Mouse (Mus musculus): ENCODE measurements around the gene Pacrg. TPM values are rescaled to one million over a fixed set of nuclear protein-coding genes. Genes with fewer than 3 reads are reported as not detected.
A peak's percentile ranks its signal among the peaks of the same experiment; 100 is the strongest.

Gene Pacrg
- polyA plus RNA-seq, 1 experiment = 21.0 TPM

DNA sequence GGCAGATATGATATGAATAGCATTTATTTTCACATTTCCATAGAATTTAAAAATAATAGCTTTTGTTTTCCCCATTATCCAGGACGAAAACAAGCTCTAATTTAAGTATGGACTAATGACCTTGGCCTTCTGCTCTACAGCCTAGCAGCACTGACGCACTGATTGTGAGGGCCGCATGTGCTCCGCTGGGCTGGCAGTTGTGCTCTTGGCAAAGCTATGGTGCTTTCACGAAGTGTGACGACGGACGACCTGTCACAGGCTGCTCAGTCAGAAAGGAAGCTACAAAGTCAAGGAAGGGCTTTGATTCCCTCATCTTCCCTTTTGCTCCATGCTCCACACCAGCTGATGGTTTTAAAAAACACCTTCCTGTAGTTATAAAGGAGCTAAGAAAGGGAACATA, 142.1 kb downstream of the Pacrg start:
- no peak for TF ChIP-seq CTCF (IDR thresholded peaks at IDR 0.05; ENCODE audit: extremely low read depth, insufficient read depth, low read length)
- no peak for TF ChIP-seq POLR2A (IDR thresholded peaks at IDR 0.05; ENCODE audit: extremely low read depth, insufficient read depth, low read length)
- Histone ChIP-seq H3K4me3 (ENCODE audit: insufficient read depth, low read length) (no peak overlapping the region), H3K4me1 (ENCODE audit: control insufficient read depth, insufficient read depth, low read length) (peaks cover 1% of the 10 kb centered on the region), H3K27ac (ENCODE audit: insufficient read depth, low read length) (no peak overlapping the region)

DNA sequence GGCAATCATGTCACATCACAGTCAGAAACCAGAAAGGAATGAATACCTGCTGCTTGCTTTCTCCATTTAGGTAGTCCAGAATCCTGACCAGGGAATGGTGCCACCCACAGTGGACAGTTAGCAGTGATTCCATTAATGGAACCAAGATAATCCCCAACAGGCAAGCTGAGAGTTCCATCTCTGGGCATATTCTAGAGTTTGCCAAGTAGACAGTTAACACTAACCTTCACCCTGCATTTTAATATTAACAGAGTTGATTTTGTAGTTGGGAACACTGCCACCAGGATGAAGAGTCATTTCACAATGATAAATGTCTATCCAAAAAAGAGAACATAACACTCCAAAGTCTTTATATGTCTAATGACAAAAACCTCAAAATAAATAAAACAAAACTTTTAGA, 144.7 kb downstream of the Pacrg start:
- H3K27ac ChIP-seq (ENCODE audit: insufficient read depth, low read length) = no peak overlapping the region
- peaks cover 1% of the 10 kb centered on the region for H3K4me1 ChIP-seq (ENCODE audit: control insufficient read depth, insufficient read depth, low read length)
- no peak overlapping the region for H3K4me3 ChIP-seq (ENCODE audit: insufficient read depth, low read length)
- no peak for TF ChIP-seq POLR2A (IDR thresholded peaks at IDR 0.05; ENCODE audit: extremely low read depth, insufficient read depth, low read length)
- no peak for TF ChIP-seq CTCF (IDR thresholded peaks at IDR 0.05; ENCODE audit: extremely low read depth, insufficient read depth, low read length)

GRCm38 (mm10) chr17:10677098-10677497, 163.0 kb downstream of the Pacrg start:
- TF ChIP-seq CTCF (IDR thresholded peaks at IDR 0.05; ENCODE audit: extremely low read depth, insufficient read depth, low read length) (no peak), POLR2A (IDR thresholded peaks at IDR 0.05; ENCODE audit: extremely low read depth, insufficient read depth, low read length) (no peak)
- H3K4me1 ChIP-seq (ENCODE audit: control insufficient read depth, insufficient read depth, low read length) = no peaks in the 10 kb centered on the region
- no peak overlapping the region for H3K4me3 ChIP-seq (ENCODE audit: insufficient read depth, low read length)

GRCm38 (mm10) chr17:10675536-10675935, 164.6 kb downstream of the Pacrg start:
- no peak overlapping the region for H3K4me3 ChIP-seq (ENCODE audit: insufficient read depth, low read length)
- H3K27ac ChIP-seq (ENCODE audit: insufficient read depth, low read length) = no peak overlapping the region
- H3K4me1 ChIP-seq (ENCODE audit: control insufficient read depth, insufficient read depth, low read length) = no peaks in the 10 kb centered on the region
- no peak for TF ChIP-seq CTCF (IDR thresholded peaks at IDR 0.05; ENCODE audit: extremely low read depth, insufficient read depth, low read length)
- TF ChIP-seq POLR2A (IDR thresholded peaks at IDR 0.05; ENCODE audit: extremely low read depth, insufficient read depth, low read length) = no peak

More at GRCm38 (mm10) chr17:10677098-10677497, 163.0 kb downstream of the Pacrg start:
- H3K27ac ChIP-seq (ENCODE audit: insufficient read depth, low read length) = no peak overlapping the region

- Histone ChIP-seq H3K27ac (ENCODE audit: insufficient read depth, low read length) (no peak overlapping the region), H3K4me3 (ENCODE audit: insufficient read depth, low read length) (no peak overlapping the region), H3K4me1 (ENCODE audit: control insufficient read depth, insufficient read depth, low read length) (no peaks in the 10 kb centered on the region)
- TF ChIP-seq POLR2A (IDR thresholded peaks at IDR 0.05; ENCODE audit: extremely low read depth, insufficient read depth, low read length) = no peak
- peak; percentile 38 for TF ChIP-seq CTCF (IDR thresholded peaks at IDR 0.05; ENCODE audit: extremely low read depth, insufficient read depth, low read length)
Observed at GRCm38 (mm10) chr17:10675048-10675447, 165.1 kb downstream of the Pacrg start.

DNA sequence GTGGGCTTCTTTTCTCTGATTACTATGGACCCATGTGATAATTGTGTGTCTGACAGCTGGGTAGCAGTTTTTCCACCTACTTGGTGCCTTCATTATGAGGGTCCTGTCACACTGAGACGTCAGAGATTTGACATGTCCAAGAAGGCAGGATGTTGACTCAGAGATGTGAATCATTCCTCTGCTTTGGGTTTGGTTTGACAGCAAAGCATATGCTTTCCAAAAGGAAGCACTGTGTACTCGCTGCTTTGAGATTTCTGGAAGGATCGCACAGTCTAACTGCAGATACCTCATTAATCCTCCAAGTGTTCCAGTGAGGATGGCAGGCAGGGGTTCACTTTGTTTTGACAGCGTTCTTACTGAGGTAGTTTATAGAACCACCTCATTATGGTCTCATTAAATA, 178.8 kb downstream of the Pacrg start:
- H3K4me1 ChIP-seq (ENCODE audit: control insufficient read depth, insufficient read depth, low read length) = no peaks in the 10 kb centered on the region
- H3K27ac ChIP-seq (ENCODE audit: insufficient read depth, low read length) = no peak overlapping the region

GRCm38 (mm10) chr17:10643604-10644003, 196.5 kb downstream of the Pacrg start:
- no peak overlapping the region for H3K4me3 ChIP-seq (ENCODE audit: insufficient read depth, low read length)
- H3K27ac ChIP-seq (ENCODE audit: insufficient read depth, low read length) = no peak overlapping the region
- TF ChIP-seq POLR2A (IDR thresholded peaks at IDR 0.05; ENCODE audit: extremely low read depth, insufficient read depth, low read length) (no peak), CTCF (IDR thresholded peaks at IDR 0.05; ENCODE audit: extremely low read depth, insufficient read depth, low read length) (no peak)
- no peaks in the 10 kb centered on the region for H3K4me1 ChIP-seq (ENCODE audit: control insufficient read depth, insufficient read depth, low read length)

More for the DNA sequence above, 178.8 kb downstream of the Pacrg start:
- TF ChIP-seq CTCF (IDR thresholded peaks at IDR 0.05; ENCODE audit: extremely low read depth, insufficient read depth, low read length) (no peak), POLR2A (IDR thresholded peaks at IDR 0.05; ENCODE audit: extremely low read depth, insufficient read depth, low read length) (no peak)
- no peak overlapping the region for H3K4me3 ChIP-seq (ENCODE audit: insufficient read depth, low read length)

- Histone ChIP-seq H3K4me1 (ENCODE audit: control insufficient read depth, insufficient read depth, low read length) (no peaks in the 10 kb centered on the region), H3K27ac (ENCODE audit: insufficient read depth, low read length) (no peak overlapping the region), H3K4me3 (ENCODE audit: insufficient read depth, low read length) (no peak overlapping the region)
- no peak for TF ChIP-seq POLR2A (IDR thresholded peaks at IDR 0.05; ENCODE audit: extremely low read depth, insufficient read depth, low read length)
- no peak for TF ChIP-seq CTCF (IDR thresholded peaks at IDR 0.05; ENCODE audit: extremely low read depth, insufficient read depth, low read length)
Observed at GRCm38 (mm10) chr17:10639816-10640215, 200.3 kb downstream of the Pacrg start.

- Histone ChIP-seq H3K27ac (ENCODE audit: insufficient read depth, low read length) (no peak overlapping the region), H3K4me3 (ENCODE audit: insufficient read depth, low read length) (no peak overlapping the region), H3K4me1 (ENCODE audit: control insufficient read depth, insufficient read depth, low read length) (no peaks in the 10 kb centered on the region)
- TF ChIP-seq POLR2A (IDR thresholded peaks at IDR 0.05; ENCODE audit: extremely low read depth, insufficient read depth, low read length) (no peak), CTCF (IDR thresholded peaks at IDR 0.05; ENCODE audit: extremely low read depth, insufficient read depth, low read length) (no peak)
Observed at GRCm38 (mm10) chr17:10635955-10636470, 204.1 kb downstream of the Pacrg start.

DNA sequence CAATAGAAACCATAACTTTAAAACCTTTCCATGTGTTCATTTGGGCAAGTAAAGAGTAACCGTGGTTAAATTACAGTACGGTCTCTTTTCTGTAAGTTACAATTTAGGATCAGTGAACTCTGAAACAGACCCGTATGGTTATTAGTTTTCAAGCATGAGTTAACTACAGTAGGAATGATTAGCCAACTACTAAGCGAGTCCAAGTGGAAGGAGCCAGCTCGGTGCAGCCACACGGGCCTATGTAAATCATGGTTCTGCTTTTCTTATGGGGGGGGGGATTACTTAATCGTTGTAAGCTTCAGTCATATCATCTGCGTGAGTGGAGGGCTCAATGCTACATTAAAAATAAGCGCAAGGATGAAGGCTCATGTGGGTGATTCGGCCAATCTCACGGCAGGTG, 204.6 kb downstream of the Pacrg start:
- Histone ChIP-seq H3K4me3 (ENCODE audit: insufficient read depth, low read length) (no peak overlapping the region), H3K4me1 (ENCODE audit: control insufficient read depth, insufficient read depth, low read length) (no peaks in the 10 kb centered on the region), H3K27ac (ENCODE audit: insufficient read depth, low read length) (no peak overlapping the region)
- TF ChIP-seq POLR2A (IDR thresholded peaks at IDR 0.05; ENCODE audit: extremely low read depth, insufficient read depth, low read length) = no peak
